8 mouse cellular contexts compared by ENCODE assay signal in the genomic region with DNA sequence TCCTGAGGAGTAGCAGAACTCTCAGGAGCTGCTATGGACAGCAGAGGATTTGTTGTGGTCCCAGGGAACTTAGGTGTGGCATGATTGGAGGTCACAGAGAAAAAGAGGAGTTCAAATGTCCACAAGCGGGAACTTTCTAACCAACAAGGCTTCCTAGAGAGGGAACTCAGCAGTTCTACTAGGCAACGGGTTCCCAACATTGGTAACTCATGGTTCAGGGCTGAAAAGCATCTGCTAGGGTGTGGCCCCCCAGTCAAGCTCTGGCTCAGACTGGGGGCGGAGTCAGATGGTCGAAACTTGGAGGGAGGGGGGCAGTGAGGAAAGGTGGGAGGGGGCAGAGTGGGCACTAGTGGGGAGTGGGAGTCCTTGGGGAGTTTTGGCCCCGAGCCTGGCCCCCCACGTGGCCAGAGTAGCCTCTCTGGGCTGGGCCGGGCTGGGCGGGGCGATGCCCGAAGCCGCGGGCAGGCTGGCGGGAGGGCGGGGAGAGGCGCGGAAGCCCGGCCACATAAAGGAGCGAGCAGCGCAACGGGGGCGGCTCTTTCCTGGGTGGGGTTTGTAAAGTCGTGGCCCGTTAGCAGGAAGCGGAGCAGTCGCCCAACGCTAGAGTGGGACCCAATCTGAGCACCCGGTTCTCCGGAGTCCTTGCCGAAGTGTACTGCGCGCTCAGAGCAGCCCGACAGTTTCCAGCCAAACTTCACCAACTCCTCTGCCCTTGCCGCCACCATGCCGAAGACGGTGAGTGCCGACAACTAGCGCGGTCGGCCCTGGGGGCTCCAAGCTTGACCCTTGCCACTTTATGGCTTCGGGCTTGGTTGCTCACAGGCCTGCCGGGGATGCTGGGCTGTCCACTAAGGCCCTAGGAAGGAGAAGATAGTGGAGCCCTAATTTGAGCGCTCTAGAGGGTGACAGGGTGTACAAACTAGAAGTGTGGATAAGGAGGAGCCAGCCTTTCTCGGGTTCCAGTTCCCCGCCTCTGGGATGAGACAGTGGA. TPM values are rescaled to one million over a fixed set of nuclear protein-coding genes. Genes with fewer than 3 reads are reported as not detected.
DNase-seq lines count a peak whose midpoint lies in the region; ATAC-seq lines count a peak whose summit lies in the region.

Gene Msn, plus strand, starts transcription at position 534 of the 991 bp plus-strand sequence.

- H3K4me3 ChIP-seq in intestine, embryonic 14.5 days (ENCODE audit: low read depth, low read length): peak within 1 kb of the TSS; percentile 51
- peak within 1 kb of the TSS; percentile 59 for H3K4me3 ChIP-seq in midbrain, embryonic 10.5 days

- H3K4me1 ChIP-seq in intestine, embryonic 14.5 days (replicated peaks; ENCODE audit: control insufficient read depth, insufficient read depth, low read length): no peaks in the 10 kb centered on the region
- H3K4me1 ChIP-seq in midbrain, embryonic 10.5 days: peaks cover 7% of the 10 kb centered on the region; the same call in 1 of the 2 replicates

- ATAC-seq in intestine, embryonic 14.5 days (replicated peaks; ENCODE audit: low FRiP score, low TSS enrichment, low read depth): peak; percentile 85

- intact Hi-C loops in gastrocnemius, postnatal 36 days (cut with DNase I): no loop called here
- intact Hi-C loops in left cerebral cortex, postnatal 4 days (cut with DNase I): no loop called here

- no peaks in the 10 kb centered on the region for H3K36me3 ChIP-seq in intestine, embryonic 14.5 days (ENCODE audit: control insufficient read depth, insufficient read depth, low read length)
- no peaks in the 10 kb centered on the region for H3K36me3 ChIP-seq in midbrain, embryonic 10.5 days

- H3K9ac ChIP-seq in intestine, embryonic 14.5 days (ENCODE audit: low read length): peak within 1 kb of the TSS; percentile 53

- WGBS in intestine, embryonic 14.5 days: 29% methylated on average over 24 of the region's 44 CpGs
- 21% methylated on average over 39 of the region's 44 CpGs for WGBS in midbrain, embryonic 10.5 days

- H3K27ac ChIP-seq in intestine, embryonic 14.5 days (ENCODE audit: low read depth): no peak within 1 kb of the TSS
- peak within 1 kb of the TSS; percentile 81 for H3K27ac ChIP-seq in midbrain, embryonic 10.5 days (replicated peaks)

- no peaks in the 10 kb centered on the region for H3K9me3 ChIP-seq in intestine, embryonic 14.5 days (ENCODE audit: control insufficient read depth, low read length)
- no peaks in the 10 kb centered on the region for H3K9me3 ChIP-seq in midbrain, embryonic 10.5 days (replicated peaks)

- H3K27me3 ChIP-seq in intestine, embryonic 14.5 days (replicated peaks; ENCODE audit: control insufficient read depth, insufficient read depth, low read length): no peaks in the 10 kb centered on the region
- peaks cover 14% of the 10 kb centered on the region; the same call in 1 of the 2 replicates for H3K27me3 ChIP-seq in midbrain, embryonic 10.5 days (ENCODE audit: low read depth, poor library complexity, severe bottlenecking)

- H3K4me2 ChIP-seq in intestine, embryonic 14.5 days (ENCODE audit: low read length): peak within 1 kb of the TSS; percentile 52

- DNase-seq in layer of hippocampus, adult 11-12 months (ENCODE audit: low spot score): peak; percentile 33
- DNase-seq in layer of hippocampus, adult 9-10 months (ENCODE audit: low spot score): no peak
- DNase-seq in embryo, embryonic 10.5 days (ENCODE audit: low spot score): peak; percentile 63
- DNase-seq in gastrocnemius, postnatal 36 days: peak; percentile 59 to 61
- DNase-seq in intestine, embryonic 14.5 days (ENCODE audit: low spot score): peak; percentile 64
- DNase-seq in left cerebral cortex, postnatal 4 days: peak; percentile 50
- peak; percentile 67 for DNase-seq in midbrain, embryonic 10.5 days (ENCODE audit: low spot score)
- peak; percentile 5 for DNase-seq in right cerebral cortex, postnatal 4 days

RNA-seq across cellular contexts. Expression of gene Msn, which starts in this region (rescaled TPM):
- 10 to 100 TPM; 24.7 to 26.7 TPM for total RNA-seq in gastrocnemius, postnatal 36 days (2021)
- polyA plus RNA-seq in intestine, embryonic 14.5 days (2014; fragmentation: Nextera tagmentation; extraction: Ambion mirVana): 80.4 and 87.9 TPM in 2 replicates
- total RNA-seq in left cerebral cortex, postnatal 4 days (2021): 10 to 100 TPM; 23.5 to 24.2 TPM
- polyA plus RNA-seq in midbrain, embryonic 10.5 days (2016; fragmentation: Nextera tagmentation; extraction: Ambion mirVana): 114 and 122 TPM in 2 replicates
